ENCODE assay signal across 8 mouse cellular contexts in genomic region chr16:89960186-89960878, GRCm38 (mm10).
DNase-seq lines count a peak whose midpoint lies in the region; ATAC-seq and TF ChIP-seq lines count a peak whose summit lies in the region.

No protein-coding gene starts in this region.

- no peaks in the 10 kb centered on the region for H3K27me3 ChIP-seq in embryonic facial prominence, embryonic 12.5 days
- H3K27me3 ChIP-seq in limb, embryonic 15.5 days = no peaks in the 10 kb centered on the region
- H3K27me3 ChIP-seq in midbrain, postnatal 0 days (ENCODE audit: insufficient read depth, low read length) = no peaks in the 10 kb centered on the region
- H3K27me3 ChIP-seq in testis, adult 2 months (ENCODE audit: control insufficient read depth, insufficient read depth, low read length) = no peaks in the 10 kb centered on the region; the same call in 1 of the 2 replicates

- DNase-seq in urinary bladder, adult 18-20 months (ENCODE audit: low spot score in 2 of 2) = peak; percentile 51 to 58
- DNase-seq in urinary bladder, postnatal 10 days (ENCODE audit: low spot score) = no peak
- DNase-seq in heart, adult 8-10 months (ENCODE audit: low spot score) = peak; percentile 60
- peak; percentile 24 for DNase-seq in kidney, adult 9 months
- peak; percentile 38 for DNase-seq in midbrain, postnatal 0 days (ENCODE audit: low spot score)

- H3K9ac ChIP-seq in embryonic facial prominence, embryonic 12.5 days = peak overlapping the region; percentile 55
- H3K9ac ChIP-seq in limb, embryonic 15.5 days = peak overlapping the region; percentile 48
- no peak overlapping the region for H3K9ac ChIP-seq in midbrain, postnatal 0 days (replicated peaks; ENCODE audit: low read length, poor library complexity, severe bottlenecking)

- peaks cover 17% of the 10 kb centered on the region for H3K4me1 ChIP-seq in embryonic facial prominence, embryonic 12.5 days
- H3K4me1 ChIP-seq in limb, embryonic 15.5 days = peaks cover 27% of the 10 kb centered on the region; the same call in 1 of the 2 replicates
- H3K4me1 ChIP-seq in midbrain, postnatal 0 days (ENCODE audit: insufficient read depth, low read length) = 0 out of 2 replicates have a peak, but pooled peaks cover 3% of the 10 kb centered on the region
- H3K4me1 ChIP-seq in testis, adult 2 months (ENCODE audit: control insufficient read depth, insufficient read depth, low read length) = peaks cover 5% of the 10 kb centered on the region

- WGBS in embryonic facial prominence, embryonic 12.5 days = 1% methylated on average over 33 of the region's 33 CpGs
- under 1% methylated on average over 33 of the region's 33 CpGs for WGBS in limb, embryonic 15.5 days
- under 1% methylated on average over 31 of the region's 33 CpGs for WGBS in midbrain, postnatal 0 days

- no peak for TF ChIP-seq POLR2A in testis, adult 2 months (IDR thresholded peaks at IDR 0.05; ENCODE audit: control insufficient read depth, low read depth, low read length)

- peak overlapping the region; percentile 79 for H3K27ac ChIP-seq in embryonic facial prominence, embryonic 12.5 days
- H3K27ac ChIP-seq in limb, embryonic 15.5 days = peak overlapping the region; percentile 88
- no peak overlapping the region for H3K27ac ChIP-seq in midbrain, postnatal 0 days (ENCODE audit: low read depth, low read length)
- H3K27ac ChIP-seq in testis, adult 2 months (ENCODE audit: control insufficient read depth, insufficient read depth, low read depth, low read length) = no peak overlapping the region

- peak; percentile 62 for ATAC-seq in embryonic facial prominence, embryonic 12.5 days (ENCODE audit: insufficient number of reproducible peaks, insufficient read depth, low FRiP score, low TSS enrichment)
- ATAC-seq in limb, embryonic 15.5 days (ENCODE audit: insufficient number of reproducible peaks, low FRiP score, low TSS enrichment, low read depth) = peak; percentile 79
- ATAC-seq in midbrain, postnatal 0 days (ENCODE audit: low FRiP score) = peak; percentile 67; the same call in 1 of the 2 replicates

- no peaks in the 10 kb centered on the region for H3K9me3 ChIP-seq in embryonic facial prominence, embryonic 12.5 days
- no peaks in the 10 kb centered on the region for H3K9me3 ChIP-seq in limb, embryonic 15.5 days
- H3K9me3 ChIP-seq in midbrain, postnatal 0 days (ENCODE audit: low read length) = no peaks in the 10 kb centered on the region

- H3K4me3 ChIP-seq in embryonic facial prominence, embryonic 12.5 days = peak overlapping the region; percentile 46
- peak overlapping the region; percentile 54 for H3K4me3 ChIP-seq in limb, embryonic 15.5 days
- H3K4me3 ChIP-seq in midbrain, postnatal 0 days (ENCODE audit: low read depth, low read length) = peak overlapping the region; percentile 35
- peak overlapping the region; percentile 5 for H3K4me3 ChIP-seq in testis, adult 2 months (ENCODE audit: control insufficient read depth, low read depth, low read length)

- no peak for TF ChIP-seq CTCF in midbrain, postnatal 0 days (IDR thresholded peaks at IDR 0.05)
- TF ChIP-seq CTCF in testis, adult 2 months (IDR thresholded peaks at IDR 0.05; ENCODE audit: control insufficient read depth, insufficient read depth, insufficient replicate concordance, low read depth, low read length) = no peak

- no peaks in the 10 kb centered on the region for H3K36me3 ChIP-seq in embryonic facial prominence, embryonic 12.5 days
- H3K36me3 ChIP-seq in limb, embryonic 15.5 days = no peaks in the 10 kb centered on the region
- no peaks in the 10 kb centered on the region for H3K36me3 ChIP-seq in midbrain, postnatal 0 days (ENCODE audit: insufficient read depth, low read length)
- H3K36me3 ChIP-seq in testis, adult 2 months (ENCODE audit: control insufficient read depth, insufficient read depth, low read length) = no peaks in the 10 kb centered on the region

- peak overlapping the region; percentile 78 for H3K4me2 ChIP-seq in embryonic facial prominence, embryonic 12.5 days (replicated peaks)
- peak overlapping the region; percentile 86 for H3K4me2 ChIP-seq in limb, embryonic 15.5 days
- H3K4me2 ChIP-seq in midbrain, postnatal 0 days (ENCODE audit: low read depth, low read length, poor library complexity, severe bottlenecking) = peak overlapping the region; percentile 58

Comparison
In these comparisons a context has a peak if more than half of its experiments do, and no peak if none do; other contexts are left out.
1. H3K27ac ChIP-seq: peak in embryonic facial prominence, embryonic 12.5 days (single experiment) and limb, embryonic 15.5 days (single experiment); none in midbrain, postnatal 0 days (single experiment) and testis, adult 2 months (single experiment).
2. Peak in every context shown above with its lines, with median percentiles within 50 percentile points of each other: ATAC-seq, H3K4me2 ChIP-seq and H3K4me3 ChIP-seq.